Mouse (Mus musculus): ENCODE measurements around the gene Gm15293. TPM values are rescaled to one million over a fixed set of nuclear protein-coding genes. Genes with fewer than 3 reads are reported as not detected.

The Gm15293 gene
- polyA plus RNA-seq (2017; shearing (Covaris generic)), result not detected

GRCm38 (mm10) chr8:21201261-21201660 is at the start of gene Gm15293:
Gm15293 (plus strand) TSS chr8:21201561.

GRCm38 (mm10) chr8:21161977-21162376 is 39.4 kb upstream of the Gm15293 start, which contains the start of gene Defa22:
Defa22 (plus strand) TSS chr8:21162277.

GRCm38 (mm10) chr8:21191314-21191713 is 10.0 kb upstream of the Gm15293 start, which contains the start of gene Defa31:
Defa31 (plus strand) TSS chr8:21191614.

Other genes starting within 250 kb of the Gm15293 start
- not detected for gene Defa21, start 176.0 kb upstream of the Gm15293 start, polyA plus RNA-seq (2017; shearing (Covaris generic))
- not detected for gene Defa23, start 146.5 kb upstream of the Gm15293 start, polyA plus RNA-seq (2017; shearing (Covaris generic))
- not detected for gene Defa35, start 136.5 kb upstream of the Gm15293 start, polyA plus RNA-seq (2017; shearing (Covaris generic))
- gene Defa25, start 117.1 kb upstream of the Gm15293 start, polyA plus RNA-seq (2017; shearing (Covaris generic)), result not detected
- not detected for gene Gm14851, start 105.5 kb upstream of the Gm15293 start, polyA plus RNA-seq (2017; shearing (Covaris generic))
- gene Defa30, start 66.9 kb upstream of the Gm15293 start, polyA plus RNA-seq (2017; shearing (Covaris generic)), result not detected
- not detected for gene Defa22, start 39.3 kb upstream of the Gm15293 start, polyA plus RNA-seq (2017; shearing (Covaris generic))
- not detected for gene Defa31, start 9.9 kb upstream of the Gm15293 start, polyA plus RNA-seq (2017; shearing (Covaris generic))
- gene Gm15292, start 48.2 kb downstream of the Gm15293 start, polyA plus RNA-seq (2017; shearing (Covaris generic)), result not detected
- gene Defa27, start 114.0 kb downstream of the Gm15293 start, polyA plus RNA-seq (2017; shearing (Covaris generic)), result not detected
- not detected for gene Defa29, start 125.5 kb downstream of the Gm15293 start, polyA plus RNA-seq (2017; shearing (Covaris generic))
- gene Defa2, start 177.0 kb downstream of the Gm15293 start, polyA plus RNA-seq (2017; shearing (Covaris generic)), result not detected
- gene Defa33, start 190.2 kb downstream of the Gm15293 start, polyA plus RNA-seq (2017; shearing (Covaris generic)), result not detected
- gene Defa36, start 225.8 kb downstream of the Gm15293 start, polyA plus RNA-seq (2017; shearing (Covaris generic)), result not detected

Measured in CD4-positive, CD25-positive, alpha-beta regulatory T cell, adult 9 weeks (primary cell).